Mouse (Mus musculus) MEL (cell line): ENCODE results near the gene Lrrk1. TPM values are rescaled to one million over a fixed set of nuclear protein-coding genes. Genes with fewer than 3 reads are reported as not detected.

Experiments used
- DNase-seq: peaks from one replicate; pipeline ENCODE4 v3.0.0; 2011; ENCODE audit warnings: low read depth, low spot score
- H3K27ac ChIP-seq: 2 replicates; pipeline ENCODE4 v1.5.1; 2012; ENCODE audit warnings: low read depth, mild to moderate bottlenecking, control low read depth, low read length, moderate library complexity; ENCODE audit not compliant: control insufficient read depth
- H3K27me3 ChIP-seq, 2 experiments: fragments of 150-350 bp in 1 of 2; sonication (generic) in 1 of 2; 2 replicates each; pipeline ENCODE4 v1.6.1; 2012; ENCODE audit warnings: low read length in 2 of 2, mild to moderate bottlenecking in 2 of 2, improper control_type of control experiment in 1 of 2, moderate library complexity in 1 of 2; ENCODE audit not compliant: insufficient read depth in 2 of 2, control insufficient read depth in 1 of 2
- H3K36me3 ChIP-seq, 2 experiments: 2 replicates each; pipeline ENCODE4 v1.6.1; 2012 to 2014; ENCODE audit warnings: low read length in 2 of 2, improper control_type of control experiment in 1 of 2, inconsistent platforms in 1 of 2, mild to moderate bottlenecking in 1 of 2; ENCODE audit not compliant: insufficient read depth in 2 of 2, control insufficient read depth in 1 of 2
- H3K4me1 ChIP-seq, 2 experiments: fragments of 150-350 bp in 1 of 2; sonication (generic) in 1 of 2; 2 replicates each; pipeline ENCODE4 v1.6.1; 2012; ENCODE audit warnings: low read length in 2 of 2, improper control_type of control experiment in 1 of 2, mild to moderate bottlenecking in 1 of 2; ENCODE audit not compliant: insufficient read depth in 2 of 2, control insufficient read depth in 1 of 2
- H3K4me3 ChIP-seq, 2 experiments: fragments of 150-350 bp in 1 of 2; sonication (generic) in 1 of 2; 2 replicates each; pipeline ENCODE4 v1.5.1; 2012; ENCODE audit warnings: low read depth in 2 of 2, low read length in 2 of 2, mild to moderate bottlenecking in 2 of 2, moderate library complexity in 2 of 2, control low read depth in 1 of 2, improper control_type of control experiment in 1 of 2; ENCODE audit not compliant: control insufficient read depth in 1 of 2, insufficient read depth in 1 of 2
- H3K79me2 ChIP-seq: 2 replicates; pipeline ENCODE4 v1.6.1; 2012; ENCODE audit warnings: mild to moderate bottlenecking, low read length, moderate library complexity; ENCODE audit not compliant: control insufficient read depth, poor library complexity, insufficient read depth
- H3K9ac ChIP-seq: 2 replicates; pipeline ENCODE4 v1.6.1; 2012; ENCODE audit warnings: low read depth, mild to moderate bottlenecking, control low read depth, low read length, moderate library complexity; ENCODE audit not compliant: control insufficient read depth, poor library complexity, severe bottlenecking
- H3K9me3 ChIP-seq: fragments of 150-350 bp; sonication (generic); replicated peaks from 2 replicates; pipeline ENCODE4 v1.6.1; 2012; ENCODE audit warnings: mild to moderate bottlenecking, low read length, improper control_type of control experiment, moderate library complexity; ENCODE audit not compliant: insufficient read depth
- CTCF ChIP-seq, 3 experiments: IDR thresholded peaks in 2 of 3; conservative IDR thresholded peaks in 1 of 3; 2 replicates each; pipeline ENCODE4 v1.5.1; 2011 to 2012; ENCODE audit warnings: low read length in 3 of 3, low read depth in 2 of 3, mild to moderate bottlenecking in 2 of 3, improper control_type of control experiment in 1 of 3, inconsistent platforms in 1 of 3, mixed read lengths in 1 of 3, moderate library complexity in 1 of 3; ENCODE audit not compliant: control insufficient read depth in 1 of 3, insufficient read depth in 1 of 3, poor library complexity in 1 of 3, severe bottlenecking in 1 of 3
- EP300 ChIP-seq, 2 experiments: IDR thresholded peaks; 2 replicates each; pipeline ENCODE4 v1.6.1; 2011; ENCODE audit warnings: improper control_type of control experiment in 2 of 2, low read length in 2 of 2, low read depth in 1 of 2, mild to moderate bottlenecking in 1 of 2
- GABPA ChIP-seq: IDR thresholded peaks from 2 replicates; pipeline ENCODE4 v1.6.1; 2012; ENCODE audit warnings: low read depth, mild to moderate bottlenecking, inconsistent platforms, low read length, improper control_type of control experiment, moderate library complexity
- MAX ChIP-seq: IDR thresholded peaks from 2 replicates; pipeline ENCODE4 v1.6.1; 2011; ENCODE audit warnings: low read length, improper control_type of control experiment
- MYB ChIP-seq: IDR thresholded peaks from 2 replicates; pipeline ENCODE4 v1.6.1; 2011; ENCODE audit warnings: mild to moderate bottlenecking, low read depth, low read length, improper control_type of control experiment
- POLR2A ChIP-seq, 2 experiments: IDR thresholded peaks; 2 replicates each; pipeline ENCODE4 v1.6.1; 2011 to 2012; ENCODE audit warnings: low read length in 2 of 2, mild to moderate bottlenecking in 2 of 2, control low read depth in 1 of 2, improper control_type of control experiment in 1 of 2, low read depth in 1 of 2, moderate library complexity in 1 of 2; ENCODE audit not compliant: control insufficient read depth in 1 of 2, insufficient read depth in 1 of 2, poor library complexity in 1 of 2
- ZKSCAN1 ChIP-seq: IDR thresholded peaks from 2 replicates; pipeline ENCODE4 v1.6.1; 2012; ENCODE audit warnings: low read depth, mild to moderate bottlenecking, inconsistent platforms, low read length, improper control_type of control experiment, moderate library complexity
- ZMIZ1 ChIP-seq: IDR thresholded peaks from 2 replicates; pipeline ENCODE4 v1.6.1; 2012; ENCODE audit warnings: low read depth, mild to moderate bottlenecking, inconsistent platforms, low read length, improper control_type of control experiment, moderate library complexity
- polyA plus RNA-seq, 2 experiments: library from polyadenylated mRNA; stranded (reverse) in 1 of 2; unstranded in 1 of 2; fragments of >175 nt in 1 of 2; fragments of >200 nt in 1 of 2; gene quantifications; 2 replicates each; pipeline versions ENCODE4 v1.2.1 to v1.2.4; 2012; ENCODE audit warnings: low replicate concordance in 2 of 2, low read depth in 1 of 2; ENCODE audit not compliant: insufficient read length in 2 of 2, insufficient read depth in 1 of 2, missing spikeins in 1 of 2
- total RNA-seq: library from RNA; depleted of rRNA; stranded (reverse); fragments of 300-350 nt; gene quantifications from 2 replicates; pipeline ENCODE4 v1.2.3, GENCODE M21; 2012; rRNA removed

The Lrrk1 gene
- total and polyA plus RNA-seq, 3 experiments = 9.1 to 19.1 TPM; not detected in 1

GRCm38 (mm10) chr7:66178101-66178500, 210.0 kb downstream of the Lrrk1 start:
- H3K9me3 ChIP-seq = no peaks in the 10 kb centered on the region
- no peak for TF ChIP-seq CTCF (IDR thresholded peaks at IDR 0.05 in 2 of 3, conservative IDR thresholded peaks at IDR 0.05 in 1 of 3; ENCODE audit: control insufficient read depth in 1 of 3, insufficient read depth in 1 of 3, low read depth in 2 of 3, low read length in 3 of 3, poor library complexity in 1 of 3, severe bottlenecking in 1 of 3)
- no peak for TF ChIP-seq EP300 (IDR thresholded peaks at IDR 0.05; ENCODE audit: low read depth in 1 of 2, low read length in 2 of 2)
- TF ChIP-seq MAX = no peak
- TF ChIP-seq MYB = no peak
- no peak for TF ChIP-seq ZKSCAN1
- H3K27me3 ChIP-seq = no peaks in the 10 kb centered on the region
- no peak overlapping the region for H3K4me3 ChIP-seq
- H3K36me3 ChIP-seq = no peaks in the 10 kb centered on the region; a peak in 1 of 4 replicates
- DNase-seq = no peak
- H3K79me2 ChIP-seq = no peaks in the 10 kb centered on the region
- H3K4me1 ChIP-seq = no peaks in the 10 kb centered on the region
- H3K9ac ChIP-seq = no peak overlapping the region
- no peak overlapping the region for H3K27ac ChIP-seq

GRCm38 (mm10) chr7:66176929-66177328, 211.2 kb downstream of the Lrrk1 start:
- Histone ChIP-seq H3K79me2 (no peaks in the 10 kb centered on the region), H3K27me3 (no peaks in the 10 kb centered on the region), H3K9ac (no peak overlapping the region), H3K4me1 (no peaks in the 10 kb centered on the region), H3K9me3 (no peaks in the 10 kb centered on the region), H3K27ac (no peak overlapping the region), H3K4me3 (no peak overlapping the region), H3K36me3 (no peaks in the 10 kb centered on the region; a peak in 1 of 4 replicates)
- TF ChIP-seq ZMIZ1 (no peak), POLR2A (IDR thresholded peaks at IDR 0.05; ENCODE audit: control insufficient read depth in 1 of 2, insufficient read depth in 1 of 2, low read depth in 1 of 2, low read length in 2 of 2, poor library complexity in 1 of 2) (no peak), GABPA (no peak)
- DNase-seq = no peak

Other genes with a start within 250 kb of the Lrrk1 start
- gene Gm10974, start 22.4 kb downstream of the Lrrk1 start, total RNA-seq = not detected in 2 replicates
- gene Gm10974, start 22.4 kb downstream of the Lrrk1 start, polyA plus RNA-seq = not detected
- gene Aldh1a3, start 39.2 kb upstream of the Lrrk1 start, total RNA-seq = 13.4 and 31.8 TPM in 2 replicates
- 10 to 100 TPM in 1 of 2 experiments, not detected in 1; 43.4 TPM for gene Aldh1a3, start 39.2 kb upstream of the Lrrk1 start, polyA plus RNA-seq